Mouse (Mus musculus): Measurements from ENCODE around the gene Alkbh3.

Alkbh3 gene

GRCm38 (mm10) chr2:93954781-93955578, 55.6 kb downstream of the Alkbh3 start:
- DNase-seq (ENCODE audit: low read depth, low spot score) = peak; percentile 49

- DNase-seq (ENCODE audit: low read depth, low spot score) = no peak
Measured at GRCm38 (mm10) chr2:93953726-93954125, 56.9 kb downstream of the Alkbh3 start.

- no peak for DNase-seq (ENCODE audit: low read depth, low spot score)
Measured at GRCm38 (mm10) chr2:93946976-93947375, 63.6 kb downstream of the Alkbh3 start.

- DNase-seq (ENCODE audit: low read depth, low spot score) = no peak
Measured at GRCm38 (mm10) chr2:93944855-93945254, 65.8 kb downstream of the Alkbh3 start.

- DNase-seq (ENCODE audit: low read depth, low spot score) = peak; percentile 89
Measured at GRCm38 (mm10) chr2:93944099-93944498, 66.5 kb downstream of the Alkbh3 start.

GRCm38 (mm10) chr2:93941670-93942069, 68.9 kb downstream of the Alkbh3 start:
- no peak for DNase-seq (ENCODE audit: low read depth, low spot score)

GRCm38 (mm10) chr2:93938534-93938933, 72.1 kb downstream of the Alkbh3 start:
- no peak for DNase-seq (ENCODE audit: low read depth, low spot score)

All from R1 (cell line).